Mouse (Mus musculus): ENCODE measurements around the gene Prlr.

DNA sequence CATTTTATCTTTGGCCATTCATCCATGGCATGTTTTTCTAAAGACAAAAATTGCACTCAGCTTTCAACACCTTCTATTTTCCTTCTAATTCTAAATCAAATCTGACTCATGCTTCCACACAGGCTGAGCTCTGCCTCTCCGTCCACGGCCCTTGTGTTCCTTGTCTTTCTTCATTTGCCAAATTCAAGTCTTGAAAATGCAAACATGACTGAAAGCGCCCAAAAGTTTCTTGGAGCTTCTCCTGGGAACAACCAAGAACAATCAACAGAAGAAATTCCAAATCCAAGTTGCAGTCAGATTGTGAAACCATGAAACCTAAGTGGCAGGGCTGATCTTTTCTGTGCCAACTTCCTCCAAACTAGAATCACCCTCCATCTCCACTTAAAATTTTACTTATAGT, 161.6 kb downstream of the Prlr start:
- TF ChIP-seq CTCF (IDR thresholded peaks at IDR 0.05; ENCODE audit: insufficient read depth, low read depth, low read length) (no peak), POLR2A (IDR thresholded peaks at IDR 0.05; ENCODE audit: insufficient read depth, low read depth, low read length) (no peak)

All from olfactory bulb, adult 2 months (tissue).